Mouse (Mus musculus): ENCODE measurements around the gene Cobll1. TPM values are rescaled to one million over a fixed set of nuclear protein-coding genes. Genes with fewer than 3 reads are reported as not detected.

Cobll1 gene
- polyA plus RNA-seq, 1 experiment = 6.3 TPM

DNA sequence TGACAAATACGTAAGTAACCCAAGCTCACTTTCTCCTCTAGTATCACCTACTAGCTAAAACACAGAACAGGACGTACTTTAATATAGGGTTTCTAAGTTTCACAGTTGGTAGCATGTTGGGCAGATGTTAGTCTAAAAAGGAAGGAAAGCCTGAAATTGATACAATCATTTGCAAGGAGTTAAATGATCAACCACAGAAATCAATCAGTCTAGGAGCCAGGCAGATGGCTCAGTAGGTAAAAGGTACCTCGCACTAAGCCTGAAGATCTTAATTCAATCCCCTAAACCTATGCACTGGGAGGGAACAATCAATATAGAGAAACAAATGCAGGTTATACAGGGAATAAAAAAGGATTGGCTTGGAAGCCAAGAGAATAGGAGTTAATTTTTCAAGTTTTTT, 52.0 kb downstream of the Cobll1 start:
- no peak overlapping the region for H3K27ac ChIP-seq (ENCODE audit: control insufficient read depth, insufficient read depth, low read depth, low read length, poor library complexity)
- TF ChIP-seq POLR2A (IDR thresholded peaks at IDR 0.05; ENCODE audit: borderline replicate concordance, control insufficient read depth, low read depth, low read length) (no peak), CTCF (IDR thresholded peaks at IDR 0.05; ENCODE audit: control insufficient read depth, insufficient read depth, low read length) (no peak)
- H3K4me3 ChIP-seq (replicated peaks; ENCODE audit: control insufficient read depth, low read depth, low read length) = no peak overlapping the region
- 72% methylated on average over 3 of the region's 3 CpGs for WGBS
- H3K4me1 ChIP-seq (ENCODE audit: control insufficient read depth, insufficient read depth, low read length) = peaks cover 3% of the 10 kb centered on the region; the same call in 1 of the 2 replicates

GRCm38 (mm10) chr2:65182747-65183146, 56.5 kb downstream of the Cobll1 start:
- WGBS = 14% methylated on average over 2 of the region's 2 CpGs
- H3K27ac ChIP-seq (ENCODE audit: control insufficient read depth, insufficient read depth, low read depth, low read length, poor library complexity) = no peak overlapping the region
- TF ChIP-seq POLR2A (IDR thresholded peaks at IDR 0.05; ENCODE audit: borderline replicate concordance, control insufficient read depth, low read depth, low read length) = no peak
- no peak for TF ChIP-seq CTCF (IDR thresholded peaks at IDR 0.05; ENCODE audit: control insufficient read depth, insufficient read depth, low read length)
- peaks cover 1% of the 10 kb centered on the region; the same call in 1 of the 2 replicates for H3K4me1 ChIP-seq (ENCODE audit: control insufficient read depth, insufficient read depth, low read length)
- no peak overlapping the region for H3K4me3 ChIP-seq (replicated peaks; ENCODE audit: control insufficient read depth, low read depth, low read length)

DNA sequence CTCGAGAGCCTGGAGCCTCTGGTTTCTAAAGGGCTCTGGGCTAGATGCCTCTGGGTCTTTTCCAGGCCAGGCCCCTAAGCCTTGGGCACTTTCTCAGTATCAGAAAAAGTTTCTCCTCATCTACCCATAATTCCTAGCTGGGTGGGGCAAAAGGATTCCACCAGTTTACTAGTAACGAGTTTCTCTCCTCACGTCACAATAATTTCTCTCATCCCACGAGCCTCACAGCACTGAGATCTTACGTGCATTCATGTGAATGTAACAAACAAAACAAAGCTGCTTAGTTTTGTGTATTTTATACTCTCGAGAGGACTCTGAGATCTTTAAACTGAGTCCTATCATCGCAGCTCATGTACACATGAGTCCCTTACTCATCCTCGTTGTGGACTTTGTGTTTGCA, 57.5 kb downstream of the Cobll1 start:
- TF ChIP-seq POLR2A (IDR thresholded peaks at IDR 0.05; ENCODE audit: borderline replicate concordance, control insufficient read depth, low read depth, low read length) = no peak
- no peak for TF ChIP-seq CTCF (IDR thresholded peaks at IDR 0.05; ENCODE audit: control insufficient read depth, insufficient read depth, low read length)
- Histone ChIP-seq H3K27ac (ENCODE audit: control insufficient read depth, insufficient read depth, low read depth, low read length, poor library complexity) (no peak overlapping the region), H3K4me1 (ENCODE audit: control insufficient read depth, insufficient read depth, low read length) (peaks cover under 1% of the 10 kb centered on the region; the same call in 1 of the 2 replicates), H3K4me3 (replicated peaks; ENCODE audit: control insufficient read depth, low read depth, low read length) (no peak overlapping the region)
- WGBS = 81% methylated on average over 8 of the region's 8 CpGs

- Histone ChIP-seq H3K4me1 (ENCODE audit: control insufficient read depth, insufficient read depth, low read length) (no peaks in the 10 kb centered on the region; the same call in 1 of the 2 replicates), H3K4me3 (replicated peaks; ENCODE audit: control insufficient read depth, low read depth, low read length) (no peak overlapping the region), H3K27ac (ENCODE audit: control insufficient read depth, insufficient read depth, low read depth, low read length, poor library complexity) (no peak overlapping the region)
- 51% methylated on average over 9 of the region's 9 CpGs for WGBS
- no peak for TF ChIP-seq CTCF (IDR thresholded peaks at IDR 0.05; ENCODE audit: control insufficient read depth, insufficient read depth, low read length)
These were observed 58.0 kb downstream of the Cobll1 start for GRCm38 (mm10) chr2:65181066-65181716.

DNA sequence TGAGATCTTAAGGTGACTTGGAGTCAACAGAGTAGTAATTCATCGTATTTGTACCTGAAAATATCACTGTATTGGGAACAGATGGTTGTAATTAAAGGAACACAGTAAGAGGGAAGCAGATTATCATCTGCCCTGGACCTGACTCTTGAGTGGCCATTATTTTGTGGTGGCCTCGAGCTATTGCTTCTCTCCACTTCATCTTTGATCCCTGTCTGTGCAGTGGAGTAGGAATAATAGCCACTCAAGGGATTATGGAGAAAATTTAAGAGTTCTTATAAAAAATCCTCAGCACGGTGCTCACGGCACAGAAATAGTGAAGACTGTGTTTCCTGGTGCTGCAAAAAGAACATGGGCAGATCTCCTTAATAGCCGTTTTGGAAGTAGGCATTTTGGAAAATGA, 63.6 kb downstream of the Cobll1 start:
- 71% methylated on average over 5 of the region's 5 CpGs for WGBS
- Histone ChIP-seq H3K4me1 (ENCODE audit: control insufficient read depth, insufficient read depth, low read length) (no peaks in the 10 kb centered on the region; the same call in 1 of the 2 replicates), H3K4me3 (replicated peaks; ENCODE audit: control insufficient read depth, low read depth, low read length) (no peak overlapping the region), H3K27ac (ENCODE audit: control insufficient read depth, insufficient read depth, low read depth, low read length, poor library complexity) (no peak overlapping the region)
- TF ChIP-seq CTCF (IDR thresholded peaks at IDR 0.05; ENCODE audit: control insufficient read depth, insufficient read depth, low read length) = no peak
- no peak for TF ChIP-seq POLR2A (IDR thresholded peaks at IDR 0.05; ENCODE audit: borderline replicate concordance, control insufficient read depth, low read depth, low read length)

- 79% methylated on average over 6 of the region's 6 CpGs for WGBS
- Histone ChIP-seq H3K4me1 (ENCODE audit: control insufficient read depth, insufficient read depth, low read length) (no peaks in the 10 kb centered on the region; the same call in 1 of the 2 replicates), H3K4me3 (replicated peaks; ENCODE audit: control insufficient read depth, low read depth, low read length) (no peak overlapping the region), H3K27ac (ENCODE audit: control insufficient read depth, insufficient read depth, low read depth, low read length, poor library complexity) (no peak overlapping the region)
- TF ChIP-seq POLR2A (IDR thresholded peaks at IDR 0.05; ENCODE audit: borderline replicate concordance, control insufficient read depth, low read depth, low read length) (no peak), CTCF (IDR thresholded peaks at IDR 0.05; ENCODE audit: control insufficient read depth, insufficient read depth, low read length) (no peak)
These were observed 67.1 kb downstream of the Cobll1 start for GRCm38 (mm10) chr2:65172071-65172470.

DNA sequence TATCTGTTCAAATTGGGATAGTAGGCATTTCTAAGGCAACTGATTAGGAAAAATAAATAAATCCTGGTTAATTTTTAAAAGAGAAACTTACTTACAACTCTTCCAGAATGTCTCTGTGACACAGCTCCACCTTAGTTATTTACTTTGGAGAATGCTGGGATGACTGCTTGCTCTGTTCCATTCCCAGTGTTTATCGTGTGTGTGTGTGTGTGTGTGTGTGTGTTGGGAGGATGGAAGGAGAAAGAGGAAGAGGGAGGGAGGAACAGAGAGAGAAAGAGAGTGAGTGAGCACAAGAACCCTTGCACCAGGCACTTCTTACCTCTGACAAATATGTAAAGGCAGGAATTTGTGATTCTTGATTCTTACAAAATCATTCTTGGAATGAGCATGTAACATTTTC, 67.7 kb downstream of the Cobll1 start:
- TF ChIP-seq CTCF (IDR thresholded peaks at IDR 0.05; ENCODE audit: control insufficient read depth, insufficient read depth, low read length) (no peak), POLR2A (IDR thresholded peaks at IDR 0.05; ENCODE audit: borderline replicate concordance, control insufficient read depth, low read depth, low read length) (no peak)
- H3K4me1 ChIP-seq (ENCODE audit: control insufficient read depth, insufficient read depth, low read length) = no peaks in the 10 kb centered on the region; the same call in 1 of the 2 replicates
- H3K4me3 ChIP-seq (replicated peaks; ENCODE audit: control insufficient read depth, low read depth, low read length) = no peak overlapping the region
- H3K27ac ChIP-seq (ENCODE audit: control insufficient read depth, insufficient read depth, low read depth, low read length, poor library complexity) = no peak overlapping the region
- WGBS = 6% methylated on average over 1 of the region's 1 CpGs

DNA sequence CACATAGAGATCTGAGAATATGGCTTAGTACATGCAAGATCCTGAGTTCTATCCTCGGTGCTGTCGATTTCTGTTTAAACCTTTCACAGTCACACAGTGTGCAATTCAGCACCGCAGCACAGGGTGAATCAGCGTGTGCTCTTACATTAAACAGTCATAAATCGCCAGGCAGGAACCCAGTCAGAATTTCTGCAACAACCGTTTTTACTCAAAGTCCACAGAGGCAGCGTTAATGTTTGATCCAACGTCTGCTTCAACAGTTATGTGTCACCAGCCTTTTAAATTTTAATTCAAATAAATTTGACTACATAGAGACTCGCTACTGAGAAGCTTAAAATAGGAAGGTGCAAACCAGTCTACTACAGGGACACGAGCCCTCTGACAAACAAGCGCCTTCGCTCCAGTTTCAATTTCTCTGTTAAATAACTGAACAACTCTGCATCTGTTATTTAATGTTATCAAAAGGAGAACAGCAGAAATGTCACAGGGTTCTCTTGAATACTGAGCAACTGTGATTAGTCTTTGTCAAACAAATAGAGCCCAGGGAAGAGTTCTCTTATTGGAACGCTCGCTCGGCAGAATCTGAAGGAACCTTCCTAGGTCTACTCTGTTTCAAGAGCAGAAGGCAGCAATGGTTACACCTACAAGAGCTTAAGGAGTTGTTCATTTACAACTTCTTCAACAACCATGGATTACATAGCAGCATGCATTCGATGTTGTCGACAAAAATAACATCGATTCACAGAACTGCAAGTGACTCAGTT, 68.3 kb downstream of the Cobll1 start:
- TF ChIP-seq CTCF (IDR thresholded peaks at IDR 0.05; ENCODE audit: control insufficient read depth, insufficient read depth, low read length) (no peak), POLR2A (IDR thresholded peaks at IDR 0.05; ENCODE audit: borderline replicate concordance, control insufficient read depth, low read depth, low read length) (no peak)
- 7% methylated on average over 18 of the region's 18 CpGs for WGBS
- H3K27ac ChIP-seq (ENCODE audit: control insufficient read depth, insufficient read depth, low read depth, low read length, poor library complexity) = no peak overlapping the region
- H3K4me3 ChIP-seq (replicated peaks; ENCODE audit: control insufficient read depth, low read depth, low read length) = peak overlapping the region; percentile 30
- no peaks in the 10 kb centered on the region; the same call in 1 of the 2 replicates for H3K4me1 ChIP-seq (ENCODE audit: control insufficient read depth, insufficient read depth, low read length)

All from bone marrow, adult 2 months (tissue).